Mouse (Mus musculus): ENCODE data around the gene Otulin. TPM values are rescaled to one million over a fixed set of nuclear protein-coding genes. Genes with fewer than 3 reads are reported as not detected.

Gene Otulin
- total and polyA plus RNA-seq, 3 experiments, result 65.5 to 70.6 TPM; not detected in 1

GRCm38 (mm10) chr15:27620475-27621185 lies 9.9 kb downstream of the Otulin start:
- no peaks in the 10 kb centered on the region for H3K27me3 ChIP-seq (ENCODE audit: control insufficient read depth in 1 of 2, insufficient read depth in 2 of 2, low read length in 2 of 2)
- H3K79me2 ChIP-seq (ENCODE audit: control insufficient read depth, insufficient read depth, low read length, poor library complexity), result peaks cover 40% of the 10 kb centered on the region
- peaks cover 36 to 42% of the 10 kb centered on the region in 2 experiments for H3K36me3 ChIP-seq (ENCODE audit: control insufficient read depth in 1 of 2, insufficient read depth in 2 of 2, low read length in 2 of 2)
- H3K4me1 ChIP-seq (ENCODE audit: control insufficient read depth in 1 of 2, insufficient read depth in 2 of 2, low read length in 2 of 2), result peaks cover 24 to 31% of the 10 kb centered on the region in 2 experiments
- peak overlapping the region; percentile 70 for H3K27ac ChIP-seq (ENCODE audit: control insufficient read depth, low read depth, low read length)
- no peaks in the 10 kb centered on the region for H3K9me3 ChIP-seq (replicated peaks; ENCODE audit: insufficient read depth, low read length)
- H3K4me3 ChIP-seq (ENCODE audit: control insufficient read depth in 1 of 2, insufficient read depth in 1 of 2, low read depth in 2 of 2, low read length in 2 of 2), result no peak overlapping the region
- peak overlapping the region; percentile 7; the same call in 1 of the 2 replicates for H3K9ac ChIP-seq (ENCODE audit: control insufficient read depth, low read depth, low read length, poor library complexity, severe bottlenecking)
- peak; percentile 77 for DNase-seq (ENCODE audit: low read depth, low spot score)
- TF ChIP-seq CHD2 (IDR thresholded peaks at IDR 0.05; ENCODE audit: low read length), result no peak
- TF ChIP-seq MYC (IDR thresholded peaks at IDR 0.05; ENCODE audit: low read depth, low read length), result no peak
- peak; percentile 25; the same call in 1 of the 2 replicates for TF ChIP-seq HCFC1 (IDR thresholded peaks at IDR 0.05; ENCODE audit: low read depth, low read length)
- TF ChIP-seq ZMIZ1 (IDR thresholded peaks at IDR 0.05; ENCODE audit: low read depth, low read length), result no peak
- no peak for TF ChIP-seq E2F4 (IDR thresholded peaks at IDR 0.05; ENCODE audit: borderline replicate concordance, low read depth, low read length)
- TF ChIP-seq ELF1 (IDR thresholded peaks at IDR 0.05; ENCODE audit: low read depth, low read length), result peak; percentile 63; the same call in 1 of the 2 replicates
- TF ChIP-seq UBTF (IDR thresholded peaks at IDR 0.05; ENCODE audit: borderline replicate concordance, insufficient read depth, low read depth, low read length), result no peak
- TF ChIP-seq POLR2AphosphoS2 (IDR thresholded peaks at IDR 0.05; ENCODE audit: low read length), result no peak
- peak; percentile 74 for TF ChIP-seq ETS1 (IDR thresholded peaks at IDR 0.05; ENCODE audit: low read depth, low read length)
- no peak for TF ChIP-seq KAT2A (conservative IDR thresholded peaks at IDR 0.05; ENCODE audit: low read depth, low read length)
- TF ChIP-seq POLR2A (IDR thresholded peaks at IDR 0.05; ENCODE audit: control insufficient read depth in 1 of 2, insufficient read depth in 1 of 2, low read depth in 1 of 2, low read length in 2 of 2, poor library complexity in 1 of 2), result no peak
- no peak for TF ChIP-seq CHD1 (IDR thresholded peaks at IDR 0.05; ENCODE audit: low read depth, low read length)
- no peak for TF ChIP-seq GABPA (IDR thresholded peaks at IDR 0.05; ENCODE audit: low read depth, low read length)
- TF ChIP-seq RCOR1 (IDR thresholded peaks at IDR 0.05; ENCODE audit: low read depth, low read length), result peak; percentile 52; the same call in 1 of the 2 replicates
- no peak for TF ChIP-seq MAFK (IDR thresholded peaks at IDR 0.05; ENCODE audit: borderline replicate concordance, low read depth, low read length)
- peak; percentile 72; the same call in 1 of the 2 replicates for TF ChIP-seq SIN3A (IDR thresholded peaks at IDR 0.05; ENCODE audit: low read length)
- no peak for TF ChIP-seq MAZ (IDR thresholded peaks at IDR 0.05; ENCODE audit: low read depth, low read length)
- TF ChIP-seq ZC3H11A (IDR thresholded peaks at IDR 0.05; ENCODE audit: low read depth, low read length), result no peak
- peak; percentile 40; the same call in 1 of the 2 replicates for TF ChIP-seq BHLHE40 (IDR thresholded peaks at IDR 0.05; ENCODE audit: borderline replicate concordance, low read depth, low read length)
- TF ChIP-seq EP300 (IDR thresholded peaks at IDR 0.05; ENCODE audit: low read depth in 1 of 2, low read length in 2 of 2), result peak; percentile 20 to 56; a peak in 2 of 4 replicates
- no peak for TF ChIP-seq ZKSCAN1 (IDR thresholded peaks at IDR 0.05; ENCODE audit: low read depth, low read length)
- no peak for TF ChIP-seq MYB (IDR thresholded peaks at IDR 0.05; ENCODE audit: low read depth, low read length)
- TF ChIP-seq MEF2A (IDR thresholded peaks at IDR 0.05; ENCODE audit: extremely low read depth, insufficient replicate concordance, low read depth, low read length, poor library complexity, severe bottlenecking), result no peak
- no peak for TF ChIP-seq JUND (IDR thresholded peaks at IDR 0.05; ENCODE audit: low read depth, low read length)
- no peak for TF ChIP-seq USF1 (IDR thresholded peaks at IDR 0.05; ENCODE audit: low read depth, low read length)
- TF ChIP-seq TCF12 (IDR thresholded peaks at IDR 0.05; ENCODE audit: low read depth, low read length), result 0 out of 2 replicates have a peak, but pooled peaks have one; percentile 45
- TF ChIP-seq NELFE (IDR thresholded peaks at IDR 0.05; ENCODE audit: low read depth, low read length), result no peak
- TF ChIP-seq MXI1 (IDR thresholded peaks at IDR 0.05; ENCODE audit: low read depth, low read length), result peak; percentile 81
- peak; percentile 78 for TF ChIP-seq ZNF384 (IDR thresholded peaks at IDR 0.05; ENCODE audit: low read depth, low read length)
- no peak for TF ChIP-seq SMC3 (IDR thresholded peaks at IDR 0.05; ENCODE audit: low read depth, low read length)
- TF ChIP-seq CTCF (IDR thresholded peaks at IDR 0.05 in 2 of 3, conservative IDR thresholded peaks at IDR 0.05 in 1 of 3; ENCODE audit: control insufficient read depth in 1 of 3, insufficient read depth in 1 of 3, low read depth in 2 of 3, low read length in 3 of 3, poor library complexity in 1 of 3, severe bottlenecking in 1 of 3), result 0 out of 6 replicates have a peak, but pooled peaks of 1 of the 3 experiments have one; percentile 19
- no peak for TF ChIP-seq TAL1 (IDR thresholded peaks at IDR 0.05; ENCODE audit: low read length)
- TF ChIP-seq RAD21 (IDR thresholded peaks at IDR 0.05; ENCODE audit: low read depth, low read length), result no peak
- TF ChIP-seq MAX (IDR thresholded peaks at IDR 0.05; ENCODE audit: low read length), result no peak
- no peak for TF ChIP-seq NRF1 (IDR thresholded peaks at IDR 0.05; ENCODE audit: insufficient read depth, low read depth, low read length, poor library complexity, severe bottlenecking)
- no peak for TF ChIP-seq GATA1 (IDR thresholded peaks at IDR 0.05; ENCODE audit: low read depth, low read length)
- no peak for TF ChIP-seq TBP (IDR thresholded peaks at IDR 0.05; ENCODE audit: low read depth, low read length)

All from MEL (cell line).